Mouse (Mus musculus): ENCODE data around the gene Rnf220. TPM values are rescaled to one million over a fixed set of nuclear protein-coding genes. Genes with fewer than 3 reads are reported as not detected.

Rnf220 gene
- total RNA-seq, 2 experiments from 2014 or later: 129 to 148 TPM

DNA sequence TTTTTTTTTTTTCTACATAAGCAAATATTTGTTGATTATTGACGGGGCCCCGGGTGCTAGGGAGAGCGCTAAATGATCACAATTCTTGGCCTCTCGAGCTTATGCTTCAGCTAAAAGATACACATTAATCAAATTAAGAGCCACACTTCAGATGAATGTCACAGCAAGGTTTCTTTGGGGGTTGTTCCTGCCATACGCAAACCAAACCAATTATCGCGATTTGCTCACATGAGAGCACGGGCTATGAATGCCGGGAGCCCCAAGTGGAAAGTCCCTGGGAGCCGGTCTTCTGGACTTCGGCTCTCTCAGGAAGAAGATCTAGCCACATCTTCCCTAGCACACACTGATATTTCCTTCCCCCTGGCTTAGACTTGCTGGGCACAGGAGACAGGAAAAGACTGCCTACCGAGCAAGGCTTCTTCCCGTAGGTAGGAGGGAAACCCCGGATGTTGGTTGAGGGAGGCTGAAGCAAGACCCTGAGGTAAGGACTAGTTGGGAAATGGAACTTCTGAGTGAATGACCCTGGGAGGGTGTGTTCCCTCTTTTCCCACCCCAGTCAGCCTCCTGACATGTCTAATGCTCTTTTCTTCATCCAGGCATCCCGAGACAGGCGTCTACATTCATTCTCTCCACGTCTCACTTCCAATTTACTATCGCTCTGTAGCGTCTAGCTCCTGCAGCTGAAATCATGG lies 51.2 kb downstream of the Rnf220 start:
- DNase-seq (ENCODE audit: low spot score in 2 of 2): no peak

GRCm38 (mm10) chr4:117438919-117439318 lies 57.9 kb downstream of the Rnf220 start:
- no peak for DNase-seq (ENCODE audit: low spot score in 2 of 2)

DNA sequence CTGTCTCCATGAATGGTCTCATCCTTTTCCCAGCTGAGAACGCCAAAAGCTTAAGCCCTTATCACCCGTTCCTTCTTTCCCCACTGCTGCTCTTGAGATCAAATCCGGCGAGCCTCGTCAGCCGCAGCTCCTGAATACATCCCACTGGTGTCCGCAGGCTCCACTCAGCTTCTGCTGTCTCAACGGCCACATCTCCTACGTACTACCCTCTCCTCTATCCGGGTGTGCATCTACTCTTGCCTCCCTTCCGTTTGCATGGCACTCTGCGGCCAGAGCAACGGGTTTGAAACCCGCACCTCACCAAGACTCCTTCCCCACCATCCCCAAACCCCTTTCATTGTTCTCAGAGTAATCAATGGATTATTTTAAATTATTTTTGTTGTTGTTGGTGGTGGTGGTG lies 58.8 kb downstream of the Rnf220 start:
- DNase-seq (ENCODE audit: low spot score in 2 of 2): no peak

- no peak for DNase-seq (ENCODE audit: low spot score in 2 of 2)
Observed at GRCm38 (mm10) chr4:117436995-117437660, 59.7 kb downstream of the Rnf220 start.

DNA sequence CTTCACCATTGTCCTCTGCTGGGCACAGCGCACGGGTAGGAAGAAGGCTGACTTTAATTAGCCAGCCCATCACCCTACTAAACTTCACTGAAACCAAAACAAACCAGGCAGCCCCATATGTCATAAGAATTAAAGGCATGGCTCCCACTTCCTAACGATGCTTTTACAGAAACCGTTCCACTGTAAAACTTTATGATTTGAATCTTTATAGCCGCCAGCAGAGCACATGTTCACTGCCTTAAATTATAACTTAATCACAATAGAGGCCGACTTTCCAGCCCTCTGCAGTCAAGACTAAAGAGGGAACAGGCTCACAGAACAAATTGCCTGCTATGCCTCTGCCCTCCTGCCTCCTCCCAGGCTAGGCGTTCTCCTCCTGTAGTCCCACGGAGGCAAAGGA lies 62.5 kb downstream of the Rnf220 start:
- no peak for DNase-seq (ENCODE audit: low spot score in 2 of 2)

GRCm38 (mm10) chr4:117429604-117430003 lies 67.2 kb downstream of the Rnf220 start:
- DNase-seq (ENCODE audit: low spot score in 2 of 2): no peak

DNA sequence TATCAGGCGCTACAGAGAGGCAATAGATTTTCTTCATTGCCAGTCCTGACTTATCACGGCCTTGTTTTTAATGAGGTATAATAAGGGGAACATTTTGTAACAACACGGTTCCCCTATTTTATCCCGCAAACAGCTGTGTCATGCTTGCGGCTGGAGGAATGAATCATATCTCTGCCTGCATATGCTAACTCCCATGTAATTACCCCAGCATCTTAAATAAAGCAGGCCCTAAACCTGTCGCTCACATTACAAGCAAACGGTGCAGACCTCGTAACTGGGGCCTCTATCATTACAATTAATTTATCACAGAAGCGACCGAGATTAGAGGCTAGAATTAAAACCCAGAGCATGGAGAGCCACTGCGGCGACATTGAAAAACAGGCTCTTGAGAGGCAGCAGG lies 69.3 kb downstream of the Rnf220 start:
- no peak for DNase-seq (ENCODE audit: low spot score in 2 of 2)

DNA sequence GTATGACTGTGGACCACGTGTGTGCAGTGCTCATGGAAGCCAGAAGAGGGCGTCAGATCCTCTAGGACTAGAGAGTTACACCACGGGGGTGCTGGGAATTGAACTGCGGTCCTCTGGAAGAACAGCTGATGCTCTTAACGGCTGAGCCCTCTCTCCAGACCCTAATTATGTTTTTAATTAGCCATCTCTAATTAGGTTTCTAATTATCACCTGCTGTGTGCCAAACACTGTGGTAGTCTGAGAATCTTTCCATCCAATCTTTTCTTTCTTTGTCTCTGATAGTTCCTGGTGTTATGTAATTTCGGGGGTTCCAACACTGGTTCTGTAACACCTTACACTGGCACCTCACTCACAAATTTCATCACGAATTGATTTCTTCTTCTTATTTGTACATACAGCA lies 75.8 kb downstream of the Rnf220 start:
- DNase-seq (ENCODE audit: low spot score in 2 of 2): no peak

DNA sequence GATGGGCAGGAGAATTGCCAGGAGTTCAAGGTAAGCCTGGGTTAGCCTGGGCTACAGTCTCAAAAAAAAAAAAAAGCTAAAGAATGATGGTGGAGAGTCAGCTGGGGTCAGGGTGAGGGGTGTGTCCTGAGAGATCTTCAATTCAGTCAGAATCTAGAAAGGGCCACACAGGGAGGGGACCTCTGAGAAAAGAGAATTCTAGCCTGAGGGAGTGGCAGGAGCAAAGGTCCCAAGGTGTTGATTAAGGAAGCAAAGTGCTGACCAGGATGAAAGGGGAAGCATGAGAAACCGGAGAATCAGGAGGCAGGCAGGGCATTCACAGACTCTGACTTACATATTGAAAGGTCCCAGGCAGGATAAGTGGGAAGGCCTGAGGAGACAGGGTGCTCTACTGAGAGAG lies 80.0 kb downstream of the Rnf220 start:
- no peak for DNase-seq (ENCODE audit: low spot score in 2 of 2)

GRCm38 (mm10) chr4:117410049-117410410 lies 86.8 kb downstream of the Rnf220 start:
- DNase-seq (ENCODE audit: low spot score in 2 of 2): no peak

- peak in 1 of 2 experiments; percentile 22 for DNase-seq (ENCODE audit: low spot score in 2 of 2)
Observed at GRCm38 (mm10) chr4:117409144-117410048, 87.5 kb downstream of the Rnf220 start.

- DNase-seq (ENCODE audit: low spot score in 2 of 2): no peak
Observed at GRCm38 (mm10) chr4:117407945-117408344, 88.9 kb downstream of the Rnf220 start.

- no peak for DNase-seq (ENCODE audit: low spot score in 2 of 2)
Observed at GRCm38 (mm10) chr4:117405999-117406398, 90.9 kb downstream of the Rnf220 start.

GRCm38 (mm10) chr4:117405211-117405610 lies 91.6 kb downstream of the Rnf220 start:
- no peak for DNase-seq (ENCODE audit: low spot score in 2 of 2)

GRCm38 (mm10) chr4:117403411-117403810 lies 93.4 kb downstream of the Rnf220 start:
- no peak for DNase-seq (ENCODE audit: low spot score in 2 of 2)

- DNase-seq (ENCODE audit: low spot score in 2 of 2): no peak
Observed at GRCm38 (mm10) chr4:117397128-117397527, 99.7 kb downstream of the Rnf220 start.

DNA sequence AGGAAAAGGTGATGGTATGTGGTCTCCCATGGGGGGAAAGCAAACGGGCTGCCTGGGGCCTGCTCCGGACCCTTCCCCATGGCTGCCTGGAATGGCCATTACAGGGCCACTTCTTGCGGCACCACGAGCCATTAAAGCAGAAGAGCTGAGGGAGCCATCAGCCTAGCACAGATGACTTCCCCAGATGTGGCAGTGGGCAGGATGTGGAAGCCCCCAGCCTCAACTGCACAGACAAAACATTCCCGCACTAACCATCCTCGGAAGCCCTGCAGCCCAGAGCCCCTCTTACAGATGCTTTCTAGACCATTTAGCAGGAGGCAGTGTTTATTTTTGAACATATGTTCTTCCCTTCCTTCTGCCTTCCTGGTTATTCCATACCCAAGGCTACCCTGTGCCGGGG lies 103.8 kb downstream of the Rnf220 start:
- no peak for DNase-seq (ENCODE audit: low spot score in 2 of 2)

DNA sequence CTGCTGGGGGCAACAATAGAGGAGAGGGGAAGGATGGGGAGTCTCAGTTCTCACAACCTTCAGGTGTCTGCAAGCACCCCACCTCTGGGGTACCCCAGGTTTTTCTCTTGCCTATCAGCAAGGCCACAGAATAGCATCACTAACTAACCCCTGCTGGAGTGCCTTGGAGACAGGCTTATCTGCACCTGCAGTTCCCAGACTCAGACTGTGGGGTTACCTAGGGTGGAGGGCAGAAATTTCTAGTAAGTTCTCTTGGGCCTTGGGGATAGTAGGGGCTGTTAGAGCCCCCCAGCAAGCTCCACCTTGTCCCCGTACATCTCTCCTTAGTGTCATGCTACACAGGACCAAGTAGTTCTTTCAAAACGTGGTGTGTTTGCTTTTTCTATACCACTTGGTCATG lies 104.5 kb downstream of the Rnf220 start:
- DNase-seq (ENCODE audit: low spot score in 2 of 2): no peak

- no peak for DNase-seq (ENCODE audit: low spot score in 2 of 2)
Observed at GRCm38 (mm10) chr4:117391966-117392365, 104.9 kb downstream of the Rnf220 start.

DNA sequence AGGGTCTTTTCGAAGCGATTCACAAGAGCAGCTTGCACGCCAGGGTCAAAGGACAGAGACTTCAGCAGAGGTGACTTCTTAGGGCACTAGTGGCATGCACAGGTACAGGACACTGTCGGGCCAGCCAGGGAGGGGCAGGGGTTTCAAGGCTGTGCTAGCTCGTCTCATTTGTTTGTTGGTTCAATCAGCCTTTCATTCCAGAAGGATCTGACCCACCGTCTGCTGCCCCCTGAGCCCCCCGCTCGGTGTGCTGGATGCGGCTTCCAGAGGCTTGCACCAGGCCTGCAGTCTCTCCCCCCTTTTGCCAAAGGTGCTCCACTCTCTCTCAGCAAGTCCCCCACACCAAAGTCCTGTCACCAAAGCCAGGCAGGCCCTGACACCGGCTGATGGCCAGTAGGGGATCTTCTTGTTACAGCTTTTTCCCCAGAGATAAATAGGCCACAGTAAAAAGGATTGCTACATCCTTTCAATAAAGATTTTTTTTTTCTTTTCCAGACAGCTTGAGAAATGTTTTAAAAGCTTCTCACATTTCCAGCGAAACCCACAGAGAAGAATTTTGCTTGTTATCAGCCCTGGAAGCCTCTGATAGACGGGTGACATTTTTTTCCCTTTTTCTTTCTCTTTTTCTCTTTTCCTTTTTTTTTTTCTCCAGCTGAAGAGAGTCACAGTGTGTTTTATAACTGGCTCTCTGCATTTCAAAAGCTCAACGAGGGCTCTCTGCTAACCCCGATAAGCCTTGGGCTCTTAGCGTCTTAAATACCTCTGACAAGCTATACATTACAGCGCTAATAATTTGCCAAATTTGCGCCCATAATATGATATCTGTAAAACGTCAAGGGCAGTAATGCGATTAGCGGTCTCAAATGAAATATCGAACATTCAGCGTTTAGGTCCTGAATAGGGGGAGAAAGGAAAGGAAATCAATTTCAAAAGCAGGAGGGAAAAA lies 105.7 kb downstream of the Rnf220 start:
- DNase-seq (ENCODE audit: low spot score in 2 of 2): no peak

Data from layer of hippocampus, postnatal 10 days (tissue).